Mouse (Mus musculus) activated CD4-positive, CD25-positive, alpha-beta regulatory T cell, adult 4 months (primary cell): ENCODE measurements around the gene Krt71. TPM values are rescaled to one million over a fixed set of nuclear protein-coding genes. Genes with fewer than 3 reads are reported as not detected.
"Not testable (repeated sequence)": the region's sequence is repeated elsewhere in the genome, so short reads cannot be mapped to it uniquely, and the experiment has no call there.

Experiments
- ATAC-seq: one replicate; pipeline ENCODE4 v1.8.0; 2017
- polyA plus RNA-seq, 2 experiments: library from polyadenylated mRNA; unstranded; fragments of 100-300 nt; shearing (Covaris generic); gene quantifications; one replicate each; pipeline ENCODE4 v1.2.1; 2017

Gene Krt71
- not detected for polyA plus RNA-seq

GRCm38 (mm10) chr15:101742711-101743110 lies at the start of gene Krt71:
Gene Krt71, minus strand, starts transcription at chr15:101743109.
- no peak for ATAC-seq

DNA sequence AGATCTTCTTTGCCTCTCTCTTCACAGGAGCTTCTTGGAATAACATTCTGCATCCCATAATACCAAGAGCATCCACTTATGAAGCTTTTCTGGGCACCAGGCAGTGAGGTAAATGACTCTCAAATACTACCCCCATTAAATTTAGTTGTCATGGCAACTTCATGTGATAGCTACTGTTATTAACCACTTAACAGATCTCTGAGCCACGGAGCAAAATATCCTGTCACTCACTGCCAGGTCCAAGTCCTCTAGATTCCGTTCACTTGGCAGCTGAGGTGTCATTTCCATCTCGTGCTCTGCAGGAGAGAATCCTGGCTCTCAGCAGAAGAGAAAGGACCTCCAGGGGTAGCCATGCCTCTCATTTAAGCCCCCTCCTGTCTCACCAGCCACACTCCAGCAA lies 48.0 kb upstream of the Krt71 start:
- no peak for ATAC-seq

DNA sequence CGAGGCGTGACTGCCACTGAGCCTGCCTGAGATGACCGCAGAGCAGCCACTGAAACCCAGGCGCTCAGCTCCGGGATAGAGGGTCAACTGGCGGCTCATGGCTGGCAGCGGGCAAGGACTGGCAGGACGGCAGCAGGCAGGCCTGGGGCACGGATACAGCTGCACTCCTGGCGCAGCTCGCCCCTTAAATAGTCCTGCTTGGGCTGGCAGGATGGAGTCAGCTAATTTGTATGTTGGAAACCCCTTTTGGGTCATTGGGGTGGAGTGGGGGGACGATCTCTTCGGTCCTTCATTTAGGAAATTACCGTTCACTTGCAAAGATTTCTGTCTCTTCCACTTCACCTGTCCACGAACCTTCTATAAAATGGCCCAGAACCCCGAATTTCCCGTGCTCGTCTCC lies 43.5 kb upstream of the Krt71 start, which contains the start of gene Krt72:
Krt72 (minus strand) TSS at position 101 of the 400 bp plus-strand sequence.
- no peak for ATAC-seq

DNA sequence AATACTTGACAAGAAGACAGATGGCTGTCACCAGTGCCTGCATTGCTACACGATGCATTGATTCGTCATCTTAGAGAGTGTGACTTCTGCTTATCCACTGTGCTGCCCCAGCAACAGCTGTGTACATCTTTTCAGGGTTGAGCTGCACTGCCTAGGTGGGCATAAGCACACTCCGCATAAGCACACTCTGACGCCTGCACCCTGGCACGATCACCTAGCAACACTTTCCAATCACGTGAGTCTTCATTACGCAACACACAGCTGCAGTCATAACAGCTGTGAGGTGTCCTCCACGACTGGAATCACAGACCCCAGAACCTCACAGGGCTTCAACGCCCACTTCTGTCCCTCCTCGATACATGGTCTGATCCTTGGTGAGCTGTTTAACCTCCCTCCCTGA lies 30.5 kb upstream of the Krt71 start:
- no peak for ATAC-seq

GRCm38 (mm10) chr15:101772711-101773081 lies 29.8 kb upstream of the Krt71 start:
- no peak for ATAC-seq

- no peak for ATAC-seq
These were observed 29.3 kb upstream of the Krt71 start for GRCm38 (mm10) chr15:101772080-101772710.

- no peak for ATAC-seq
These were observed 27.3 kb upstream of the Krt71 start for GRCm38 (mm10) chr15:101770226-101770625.

- no peak for ATAC-seq
These were observed 5.1 kb downstream of the Krt71 start for GRCm38 (mm10) chr15:101737786-101738185.

DNA sequence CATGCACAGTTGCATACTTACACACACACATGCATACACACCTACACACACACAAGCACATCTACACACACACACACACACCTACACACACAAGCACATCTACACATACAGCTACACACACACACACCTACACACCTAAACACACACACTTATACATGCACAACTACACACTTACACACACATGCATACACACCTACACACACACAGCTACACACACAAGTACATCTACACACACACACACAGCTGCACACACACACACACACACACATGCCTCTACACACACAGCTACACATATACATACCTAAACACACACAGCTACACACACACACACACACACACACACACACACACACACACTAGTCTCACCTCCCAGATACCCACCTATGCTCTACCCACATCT lies 12.3 kb downstream of the Krt71 start:
- no peak for ATAC-seq

GRCm38 (mm10) chr15:101724686-101725085 lies 18.2 kb downstream of the Krt71 start:
- ATAC-seq = no peak

DNA sequence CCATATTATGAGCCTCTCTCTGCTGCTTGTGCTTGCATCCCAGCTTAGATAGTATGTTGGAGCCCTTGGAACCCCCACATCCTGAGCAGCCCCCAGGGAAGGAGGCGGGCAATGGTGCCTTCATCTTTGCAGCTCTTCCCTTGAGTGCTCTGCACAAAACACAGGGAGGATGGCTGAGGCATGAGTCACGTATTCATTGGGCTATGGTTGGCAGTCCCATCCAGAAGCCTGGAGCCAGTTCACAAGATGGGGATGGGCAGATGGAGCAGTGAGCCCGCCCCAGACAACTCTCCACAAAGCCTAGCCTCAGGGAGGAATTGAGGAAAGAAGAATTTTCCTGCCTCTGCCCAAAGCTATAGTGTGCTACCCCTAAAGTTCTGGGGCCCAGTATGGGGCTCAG lies 27.1 kb downstream of the Krt71 start:
- no peak for ATAC-seq

GRCm38 (mm10) chr15:101714356-101714755 lies 28.6 kb downstream of the Krt71 start:
- no peak for ATAC-seq

GRCm38 (mm10) chr15:101713731-101714130 lies 29.2 kb downstream of the Krt71 start:
- no peak for ATAC-seq

DNA sequence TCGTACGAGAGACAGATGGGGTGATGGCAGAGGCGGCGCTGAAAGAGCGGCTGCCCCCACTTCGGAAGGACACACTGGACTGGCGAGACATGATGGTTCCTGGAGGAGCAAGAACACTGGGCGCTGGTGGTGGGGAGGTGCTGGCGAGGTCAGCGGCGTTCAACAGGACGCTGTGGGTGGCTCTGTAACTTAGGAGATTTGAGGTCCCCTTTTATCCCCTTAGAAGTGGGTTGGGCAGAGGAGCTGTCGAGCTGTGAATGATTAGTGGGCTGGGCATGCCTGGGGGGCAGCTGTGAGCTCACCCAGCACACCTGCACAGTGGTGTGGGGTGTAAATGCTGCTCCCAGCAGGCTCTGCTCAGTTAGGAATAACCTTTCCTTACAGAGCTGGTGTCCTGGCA lies 30.2 kb downstream of the Krt71 start, which contains the start of gene Krt5:
Krt5 (minus strand) TSS at position 179 of the 400 bp plus-strand sequence.
- ATAC-seq = no peak

- ATAC-seq = no peak
These were observed 34.2 kb downstream of the Krt71 start for GRCm38 (mm10) chr15:101708683-101709082.

GRCm38 (mm10) chr15:101707454-101707853 lies 35.5 kb downstream of the Krt71 start:
- no peak for ATAC-seq

DNA sequence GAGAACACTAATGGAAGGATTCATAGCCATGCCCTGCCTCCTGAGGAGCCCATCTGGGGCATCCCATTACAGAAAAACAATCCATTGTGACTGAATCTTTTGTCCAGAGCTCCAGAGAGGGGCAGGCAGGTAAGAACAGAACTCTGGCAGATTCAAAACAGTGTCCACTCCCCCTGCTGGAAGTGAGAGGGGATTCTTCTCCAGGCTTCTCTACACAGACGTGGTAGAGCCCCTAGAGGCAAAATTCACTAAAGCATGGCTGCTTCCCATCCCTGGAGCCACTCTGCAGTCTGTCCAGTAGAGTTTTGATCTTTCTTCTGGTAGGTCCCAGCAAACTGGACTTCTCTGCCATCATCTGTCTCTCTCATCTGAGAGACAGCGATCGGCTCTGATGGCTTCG lies 38.8 kb downstream of the Krt71 start:
- no peak for ATAC-seq

DNA sequence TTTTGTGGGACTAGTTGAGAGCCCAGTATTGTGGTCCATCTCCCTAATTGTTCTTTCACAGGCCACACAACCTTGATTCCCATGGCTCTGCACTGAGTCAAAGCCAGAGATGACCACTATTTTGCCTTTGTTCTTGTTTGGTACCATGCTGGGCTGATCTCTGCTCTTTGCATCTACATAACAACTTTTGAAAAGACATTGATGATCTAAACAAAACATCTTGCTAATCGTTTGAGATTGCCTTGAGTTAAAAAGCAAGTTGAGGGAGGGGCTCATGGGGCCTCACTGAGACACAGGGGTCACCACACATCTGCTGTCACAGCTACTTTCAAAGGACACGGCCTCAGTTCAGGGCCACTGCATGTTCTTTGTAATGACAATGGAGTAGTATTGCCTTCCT lies 40.5 kb downstream of the Krt71 start:
- ATAC-seq = no peak

DNA sequence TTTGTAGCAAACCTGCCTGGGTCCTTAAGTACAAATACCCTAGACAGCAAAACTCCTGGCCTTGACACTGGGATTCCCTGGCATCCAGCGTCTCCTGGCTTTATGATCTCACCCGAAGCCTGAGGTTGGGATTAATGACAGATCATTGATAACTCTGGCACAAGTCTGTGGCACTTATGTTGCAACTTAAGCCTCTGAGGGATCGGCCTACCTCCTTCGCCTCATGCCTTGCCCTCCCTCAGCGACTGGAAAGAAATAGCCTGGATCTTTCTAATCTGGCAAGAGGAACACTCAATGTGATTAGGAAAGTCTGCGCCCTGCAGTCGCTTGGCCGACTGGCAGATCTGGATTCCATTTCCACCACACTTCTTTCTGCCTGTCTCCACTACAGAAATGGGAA lies 43.0 kb downstream of the Krt71 start:
- no peak for ATAC-seq

GRCm38 (mm10) chr15:101699192-101699591 lies 43.7 kb downstream of the Krt71 start:
- ATAC-seq = no peak

DNA sequence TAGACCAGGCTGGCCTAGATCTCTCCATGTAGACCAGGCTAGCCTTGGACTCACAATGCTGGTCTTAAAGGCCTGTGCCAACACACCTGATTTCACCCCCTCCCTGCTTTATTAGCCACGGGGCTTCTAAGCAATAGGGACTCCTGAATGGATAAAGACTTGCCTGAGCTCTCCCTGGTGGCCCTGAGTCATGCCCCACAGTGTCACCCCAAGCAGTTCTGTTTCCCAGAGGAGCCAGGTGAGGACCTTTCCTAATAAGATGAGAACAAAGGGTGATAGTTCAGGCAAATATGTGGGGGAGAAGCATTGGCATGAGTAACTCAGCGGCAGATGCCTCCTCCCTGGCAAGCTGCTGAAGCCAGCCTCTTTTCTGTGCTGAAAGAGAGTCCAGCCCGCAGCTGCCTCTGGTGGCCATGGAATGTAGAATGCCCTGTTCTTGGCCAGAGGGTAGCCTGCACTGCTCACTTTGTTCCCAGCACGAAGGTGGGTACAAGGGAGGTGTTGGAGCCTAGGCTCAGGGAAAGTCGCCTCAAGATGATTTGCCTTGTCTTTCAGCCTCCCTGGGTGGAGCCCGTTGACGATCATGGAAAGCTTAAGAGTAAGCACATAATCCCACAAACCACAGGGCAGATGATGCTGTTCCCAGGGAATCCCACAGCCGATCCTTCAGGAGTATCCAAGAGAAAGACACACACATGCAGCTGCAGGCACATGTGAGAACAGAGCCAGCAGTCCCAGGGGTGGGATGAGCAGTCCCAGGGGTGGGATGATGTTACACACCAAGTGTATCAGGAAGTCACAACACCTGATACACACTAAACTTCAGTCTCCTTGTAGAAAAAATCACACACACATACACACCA lies 45.4 kb downstream of the Krt71 start:
- ATAC-seq = no peak

GRCm38 (mm10) chr15:101694207-101694606 lies 48.7 kb downstream of the Krt71 start, which contains the start of gene Krt6a:
Gene Krt6a, minus strand, starts transcription at chr15:101694307.
- ATAC-seq = no peak

DNA sequence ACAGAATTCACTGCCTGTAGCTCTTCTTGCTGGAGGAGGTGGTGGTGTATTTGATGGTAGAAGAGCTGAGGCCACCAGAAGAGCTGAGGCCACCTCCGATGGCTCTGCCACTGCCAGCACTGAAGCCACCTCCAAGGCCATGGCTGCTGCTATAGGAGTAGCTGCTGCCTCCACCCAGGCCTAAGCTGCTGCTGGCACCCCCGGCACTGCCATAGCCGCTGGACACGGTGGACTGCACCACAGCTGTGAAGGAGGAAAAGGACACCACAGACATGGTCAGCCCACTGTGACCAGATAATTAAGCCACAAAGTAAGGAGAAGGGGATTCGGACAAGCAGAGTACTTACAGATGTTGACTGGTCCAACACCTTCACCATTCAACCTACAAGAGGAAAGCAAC lies 52.4 kb downstream of the Krt71 start:
- ATAC-seq = not testable (repeated sequence)

- ATAC-seq = no peak
These were observed 54.7 kb downstream of the Krt71 start for GRCm38 (mm10) chr15:101688161-101688560.
